Mouse (Mus musculus) midbrain, postnatal 0 days (tissue): ENCODE results near the gene Raf1. TPM values are rescaled to one million over a fixed set of nuclear protein-coding genes. Genes with fewer than 3 reads are reported as not detected.
"Not testable (repeated sequence)": the region's sequence is repeated elsewhere in the genome, so short reads cannot be mapped to it uniquely, and the experiment has no call there.

Experiments
- ATAC-seq: fragments of 200-750 bp; cut with Nextera tagmentation; 2 replicates; pipeline ENCODE4 v1.8.0; 2017; ENCODE audit warnings: moderate number of reproducible peaks, mild to moderate bottlenecking, moderate TSS enrichment, moderate library complexity; ENCODE audit not compliant: low FRiP score
- DNase-seq: peaks from one replicate; pipeline ENCODE4 v3.0.0-alpha.2; 2015; ENCODE audit warnings: low spot score
- H3K27ac ChIP-seq: fragments of 300-500 bp; sonication (generic); 2 replicates; pipeline ENCODE4 v1.5.1; 2014; ENCODE audit warnings: low read depth, mild to moderate bottlenecking, low read length, mixed read lengths
- H3K27me3 ChIP-seq: fragments of 300-500 bp; sonication (generic); 2 replicates; pipeline ENCODE4 v1.6.1; 2014; ENCODE audit warnings: low read length, control low read depth, mixed read lengths; ENCODE audit not compliant: insufficient read depth
- H3K36me3 ChIP-seq: fragments of 300-500 bp; sonication (generic); 2 replicates; pipeline ENCODE4 v1.6.1; 2014; ENCODE audit warnings: low read length, control low read depth, mixed read lengths; ENCODE audit not compliant: insufficient read depth
- H3K4me1 ChIP-seq: fragments of 300-500 bp; sonication (generic); 2 replicates; pipeline ENCODE4 v1.6.1; 2014; ENCODE audit warnings: mild to moderate bottlenecking, control low read depth, antibody characterized with exemption, low read length, mixed read lengths; ENCODE audit not compliant: insufficient read depth
- H3K4me2 ChIP-seq: fragments of 300-500 bp; sonication (generic); 2 replicates; pipeline ENCODE4 v1.6.1; 2014; ENCODE audit warnings: low read depth, mild to moderate bottlenecking, low read length, mixed read lengths; ENCODE audit not compliant: poor library complexity, severe bottlenecking
- H3K4me3 ChIP-seq: fragments of 300-500 bp; sonication (generic); 2 replicates; pipeline ENCODE4 v1.5.1; 2014; ENCODE audit warnings: low read depth, mild to moderate bottlenecking, low read length, moderate library complexity
- H3K9ac ChIP-seq: fragments of 300-500 bp; sonication (generic); replicated peaks from 2 replicates; pipeline ENCODE4 v1.6.1; 2014; ENCODE audit warnings: mild to moderate bottlenecking, low read length, moderate library complexity, mixed read lengths; ENCODE audit not compliant: poor library complexity, severe bottlenecking
- H3K9me3 ChIP-seq: fragments of 300-500 bp; sonication (generic); 2 replicates; pipeline ENCODE4 v1.6.1; 2016; ENCODE audit warnings: low read length, control low read depth
- CTCF ChIP-seq: IDR thresholded peaks from 2 replicates; pipeline ENCODE4 v1.5.1; 2016; ENCODE audit warnings: antibody characterized with exemption, mild to moderate bottlenecking
- WGBS: fragments of 180-500 bp; shearing (Covaris S2); extraction: QIAGEN DNeasy Blood & Tissue Kit; methylation state at CpG from one replicate; pipeline ENCODE4 v1.1.7; 2014; 5-methylcytosine and 5-hydroxymethylcytosine counted together
- polyA plus RNA-seq: library from polyadenylated mRNA; unstranded; fragments of >200 nt; fragmentation: Nextera tagmentation; extraction: Ambion mirVana; gene quantifications from 2 replicates; pipeline ENCODE4 v1.2.1, GENCODE M21; 2015
- total RNA-seq: library from RNA; depleted of rRNA; stranded (reverse); fragments of >200 nt; gene quantifications from 2 replicates; pipeline ENCODE4 v1.2.3, GENCODE M21; 2014

Raf1 gene
- total and polyA plus RNA-seq, 2 experiments from 2014 or later, result 89.1 to 196 TPM

DNA sequence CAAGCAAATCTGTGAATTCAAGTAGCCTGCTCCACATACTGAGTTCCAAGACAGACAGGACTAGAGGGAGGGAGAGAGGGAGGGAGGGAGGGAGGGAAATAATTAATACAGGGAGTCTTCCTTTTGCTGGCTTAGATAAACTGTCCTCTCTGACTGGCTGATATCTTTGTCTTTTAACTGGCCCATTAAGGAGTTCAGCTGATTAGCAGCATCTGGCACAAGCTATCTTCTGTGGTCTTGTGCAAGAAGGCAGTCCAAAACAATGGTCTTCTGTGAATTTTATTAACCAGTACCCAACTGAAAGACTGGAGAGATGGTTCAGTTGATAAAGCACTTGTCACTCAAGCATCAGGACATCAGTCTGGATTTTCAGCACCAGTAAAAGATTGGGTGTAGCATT lies 17.6 kb downstream of the Raf1 start:
- H3K36me3 ChIP-seq, result no peaks in the 10 kb centered on the region
- no peaks in the 10 kb centered on the region for H3K9me3 ChIP-seq
- no peak for TF ChIP-seq CTCF
- H3K4me1 ChIP-seq, result no peaks in the 10 kb centered on the region
- no peak overlapping the region for H3K4me2 ChIP-seq
- H3K9ac ChIP-seq, result no peak overlapping the region
- H3K27me3 ChIP-seq, result no peaks in the 10 kb centered on the region
- DNase-seq (no peak), ATAC-seq (no peak)
- H3K27ac ChIP-seq, result no peak overlapping the region
- no peak overlapping the region for H3K4me3 ChIP-seq

DNA sequence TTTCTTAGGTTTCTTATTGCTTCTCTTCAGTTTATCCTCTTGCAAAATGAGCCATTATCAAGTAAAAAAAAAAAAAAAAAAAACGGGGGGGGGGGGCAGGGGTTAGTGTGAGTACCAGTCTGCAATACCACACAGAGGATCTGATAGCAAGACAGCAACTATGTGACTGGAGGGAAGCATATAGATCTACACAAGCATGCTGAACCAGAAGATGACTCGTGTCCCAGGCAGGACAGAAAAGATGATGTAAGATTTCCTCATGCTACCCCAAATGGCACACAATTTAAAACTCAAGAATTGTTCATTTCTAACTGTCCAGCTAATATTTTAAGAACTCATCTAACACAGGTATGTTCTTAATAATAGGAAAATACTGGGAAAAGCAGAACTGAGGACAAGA lies 22.5 kb downstream of the Raf1 start:
- Histone ChIP-seq H3K4me3 (no peak overlapping the region), H3K9ac (no peak overlapping the region), H3K27me3 (no peaks in the 10 kb centered on the region), H3K9me3 (no peaks in the 10 kb centered on the region), H3K4me1 (no peaks in the 10 kb centered on the region), H3K4me2 (no peak overlapping the region), H3K27ac (no peak overlapping the region), H3K36me3 (no peaks in the 10 kb centered on the region)
- ATAC-seq (no peak), DNase-seq (no peak)
- TF ChIP-seq CTCF, result no peak
- WGBS, result 94% methylated on average over 1 of the region's 2 CpGs

DNA sequence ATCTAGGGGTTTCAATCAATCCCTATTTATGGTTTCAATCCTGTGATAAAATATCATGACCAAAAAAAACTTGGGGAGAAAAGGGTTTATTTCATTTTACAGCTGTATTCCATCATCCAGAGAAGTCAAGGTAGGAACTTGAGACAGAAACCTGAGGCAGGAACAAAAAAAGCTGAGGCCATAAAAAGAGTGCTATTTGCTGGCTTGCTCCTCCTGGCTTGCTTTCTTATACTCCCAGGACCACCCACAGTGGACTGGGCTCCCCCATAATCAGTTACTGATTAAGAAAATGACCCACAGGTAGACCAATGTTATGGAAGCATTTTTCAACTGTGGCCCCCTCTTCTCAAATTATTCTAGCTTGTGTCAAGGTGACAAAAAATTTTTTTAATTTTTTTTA lies 24.7 kb downstream of the Raf1 start:
- Histone ChIP-seq H3K27ac (no peak overlapping the region), H3K4me2 (no peak overlapping the region), H3K9ac (no peak overlapping the region), H3K27me3 (no peaks in the 10 kb centered on the region), H3K4me1 (no peaks in the 10 kb centered on the region), H3K9me3 (no peaks in the 10 kb centered on the region), H3K4me3 (no peak overlapping the region), H3K36me3 (no peaks in the 10 kb centered on the region)
- DNase-seq (no peak), ATAC-seq (no peak)
- TF ChIP-seq CTCF, result no peak

DNA sequence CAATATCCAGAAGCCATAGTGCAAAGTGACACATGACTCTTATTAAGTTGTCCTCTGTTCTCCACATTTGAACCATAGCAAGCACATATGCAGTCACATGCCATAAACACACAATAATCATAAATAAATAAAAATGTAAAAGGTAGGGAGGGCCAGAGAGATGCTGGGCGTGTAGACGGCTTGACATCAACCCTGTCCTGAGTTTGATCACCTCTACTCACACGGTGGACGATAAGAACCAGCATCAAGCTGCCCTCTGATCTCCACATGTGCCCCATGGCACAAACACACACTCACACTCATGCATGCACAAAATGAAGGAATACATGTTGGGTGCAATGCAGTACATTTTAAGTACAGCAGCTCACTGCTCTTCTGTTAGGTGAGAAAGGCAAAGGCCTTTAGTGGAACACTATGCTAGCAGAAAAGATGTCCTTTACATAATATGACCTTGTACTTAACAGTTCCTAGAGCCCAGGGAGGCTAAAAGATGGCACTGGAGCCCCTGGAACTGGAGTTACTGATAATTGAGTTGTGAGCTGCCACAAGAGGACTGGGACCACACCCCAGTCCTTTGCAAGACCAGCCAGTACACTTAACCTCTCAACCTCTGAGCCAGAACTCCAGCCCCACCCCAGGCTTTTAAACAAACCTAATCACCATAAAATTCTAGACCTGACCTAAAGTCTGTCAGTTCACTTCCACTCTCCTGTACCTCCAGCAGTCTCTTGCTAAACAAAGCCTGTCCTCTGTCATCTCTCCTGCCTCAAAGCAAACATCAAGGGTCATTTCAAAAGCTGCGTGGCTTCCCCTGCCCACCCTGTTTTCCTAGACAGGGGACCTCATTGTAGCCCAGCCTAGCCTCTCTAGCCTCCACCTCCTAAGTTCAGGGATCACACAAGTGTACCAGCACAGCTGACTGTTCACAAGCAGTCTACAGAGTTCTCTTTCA lies 25.7 kb downstream of the Raf1 start:
- WGBS, result 55% methylated on average over 5 of the region's 5 CpGs
- Histone ChIP-seq H3K27ac (no peak overlapping the region), H3K27me3 (no peaks in the 10 kb centered on the region), H3K4me1 (no peaks in the 10 kb centered on the region), H3K4me2 (no peak overlapping the region), H3K4me3 (no peak overlapping the region), H3K36me3 (no peaks in the 10 kb centered on the region), H3K9me3 (no peaks in the 10 kb centered on the region), H3K9ac (no peak overlapping the region)
- ATAC-seq (no peak), DNase-seq (no peak)
- no peak for TF ChIP-seq CTCF

DNA sequence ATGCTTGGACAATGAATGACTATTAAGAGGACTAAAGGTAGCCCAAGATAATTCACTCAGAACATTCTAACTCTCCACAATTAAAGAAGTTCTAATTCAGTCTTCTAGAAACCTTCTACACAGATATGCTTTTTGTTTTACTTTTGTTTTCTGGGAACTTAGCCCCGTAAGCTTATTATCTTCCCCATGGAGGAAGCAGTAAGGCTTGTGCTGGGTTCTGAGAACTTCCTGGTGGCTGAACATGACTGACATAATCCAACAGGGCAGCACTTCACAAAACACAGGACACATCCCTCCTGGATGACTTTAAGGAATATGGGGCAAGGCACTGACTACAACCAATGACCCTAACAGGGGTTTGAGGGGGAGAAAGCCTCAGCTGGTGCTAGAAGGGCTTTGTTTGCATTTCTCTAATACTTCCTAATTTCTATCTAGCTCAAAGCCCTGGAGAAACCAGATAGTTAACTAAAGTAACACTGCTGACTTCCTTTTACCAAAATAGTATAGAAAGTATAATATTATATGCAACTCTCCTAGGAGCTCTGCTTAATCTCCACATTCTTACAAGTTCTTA lies 26.6 kb downstream of the Raf1 start:
- WGBS, result 72% methylated on average over 1 of the region's 1 CpGs
- Histone ChIP-seq H3K27ac (no peak overlapping the region), H3K27me3 (no peaks in the 10 kb centered on the region), H3K4me2 (no peak overlapping the region), H3K9me3 (no peaks in the 10 kb centered on the region), H3K4me3 (no peak overlapping the region), H3K4me1 (no peaks in the 10 kb centered on the region), H3K36me3 (no peaks in the 10 kb centered on the region), H3K9ac (no peak overlapping the region)
- ATAC-seq, result no peak
- no peak for DNase-seq
- TF ChIP-seq CTCF, result no peak

DNA sequence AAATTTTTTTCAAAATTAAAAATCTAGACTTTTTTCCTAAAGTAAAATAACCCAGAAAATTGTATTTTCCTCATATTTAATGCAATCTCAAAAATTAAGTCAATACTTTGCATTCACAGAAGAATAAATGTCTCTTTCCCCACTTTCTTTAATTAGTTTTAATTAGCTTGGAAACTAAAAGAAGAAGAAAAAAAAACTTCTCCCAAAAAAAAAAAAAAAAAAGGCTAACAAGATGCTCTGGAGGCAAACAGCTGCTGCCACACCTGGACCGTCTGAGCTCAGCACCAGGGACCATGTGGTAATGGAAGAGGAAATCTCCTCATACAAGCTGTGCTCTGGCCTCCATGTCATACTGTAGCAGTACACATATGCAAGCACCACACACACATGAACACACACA lies 33.1 kb downstream of the Raf1 start:
- DNase-seq, result no peak
- Histone ChIP-seq H3K4me3 (no peak overlapping the region), H3K27ac (no peak overlapping the region), H3K4me1 (no peaks in the 10 kb centered on the region), H3K4me2 (no peak overlapping the region), H3K9me3 (no peaks in the 10 kb centered on the region), H3K36me3 (no peaks in the 10 kb centered on the region; the same call in 1 of the 2 replicates), H3K27me3 (no peaks in the 10 kb centered on the region), H3K9ac (no peak overlapping the region)
- ATAC-seq, result no peak
- TF ChIP-seq CTCF, result no peak
- WGBS, result 60% methylated on average over 1 of the region's 1 CpGs

DNA sequence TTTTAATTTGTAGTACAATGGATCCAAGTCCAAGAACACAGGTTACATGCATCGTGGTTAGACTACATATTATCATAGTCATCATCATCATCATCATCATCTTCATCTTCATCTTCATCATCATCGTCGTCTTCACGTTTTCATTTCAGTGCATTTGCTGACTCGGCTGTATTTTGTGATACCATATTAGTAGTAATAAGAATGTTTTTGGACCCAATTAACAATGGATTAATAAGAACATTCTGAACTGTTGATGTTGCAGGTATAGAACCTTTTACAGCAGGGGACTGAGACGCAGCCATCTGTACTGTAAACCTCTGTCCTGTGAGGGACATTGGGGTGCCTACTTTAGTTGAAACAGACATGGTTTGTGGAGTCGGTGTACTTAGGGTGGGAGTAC lies 38.2 kb downstream of the Raf1 start:
- 93% methylated on average over 7 of the region's 7 CpGs for WGBS
- H3K9ac ChIP-seq, H3K4me1 ChIP-seq, ATAC-seq, DNase-seq, H3K4me2 ChIP-seq, H3K9me3 ChIP-seq, H3K27ac ChIP-seq, H3K27me3 ChIP-seq, H3K4me3 ChIP-seq: not testable (repeated sequence)
- H3K36me3 ChIP-seq, result peaks cover 29% of the 10 kb centered on the region
